Mouse (Mus musculus) liver, embryonic 15.5 days (tissue): ENCODE results near the gene Elp5. TPM values are rescaled to one million over a fixed set of nuclear protein-coding genes. Genes with fewer than 3 reads are reported as not detected.

Experiments used
- ATAC-seq: fragments of 200-750 bp; cut with Nextera tagmentation; 2 replicates; pipeline ENCODE4 v1.8.0; 2017; ENCODE audit warnings: moderate number of reproducible peaks, mild to moderate bottlenecking, moderate library complexity; ENCODE audit not compliant: insufficient read depth
- H3K27ac ChIP-seq: fragments of 300-500 bp; sonication (generic); replicated peaks from 2 replicates; pipeline ENCODE4 v1.5.1; 2015; ENCODE audit warnings: mild to moderate bottlenecking, inconsistent platforms
- H3K27me3 ChIP-seq: fragments of 300-500 bp; sonication (generic); 2 replicates; pipeline ENCODE4 v1.6.1; 2015; ENCODE audit warnings: mild to moderate bottlenecking, inconsistent platforms
- H3K36me3 ChIP-seq: fragments of 300-500 bp; sonication (generic); replicated peaks from 2 replicates; pipeline ENCODE4 v1.6.1; 2015; ENCODE audit warnings: moderate library complexity, mild to moderate bottlenecking, inconsistent platforms
- H3K4me1 ChIP-seq: fragments of 300-500 bp; sonication (generic); replicated peaks from 2 replicates; pipeline ENCODE4 v1.6.1; 2015; ENCODE audit warnings: inconsistent platforms
- H3K4me2 ChIP-seq: fragments of 300-500 bp; sonication (generic); 2 replicates; pipeline ENCODE4 v1.6.1; 2015; ENCODE audit warnings: moderate library complexity, mild to moderate bottlenecking, inconsistent platforms
- H3K4me3 ChIP-seq: fragments of 300-500 bp; sonication (generic); replicated peaks from 2 replicates; pipeline ENCODE4 v1.5.1; 2015; ENCODE audit warnings: mild to moderate bottlenecking, inconsistent platforms
- H3K9ac ChIP-seq: fragments of 300-500 bp; sonication (generic); 2 replicates; pipeline ENCODE4 v1.6.1; 2015; ENCODE audit warnings: moderate library complexity, mild to moderate bottlenecking, inconsistent platforms
- H3K9me3 ChIP-seq: fragments of 300-500 bp; sonication (generic); replicated peaks from 2 replicates; pipeline ENCODE4 v1.6.1; 2016; ENCODE audit warnings: inconsistent platforms
- WGBS: fragments of 180-500 bp; shearing (Covaris S2); methylation state at CpG from one replicate; pipeline ENCODE4 v1.1.7; 2015; ENCODE audit warnings: mixed read lengths; ENCODE audit not compliant: insufficient replicate concordance; 5-methylcytosine and 5-hydroxymethylcytosine counted together
- polyA plus RNA-seq: library from polyadenylated mRNA; unstranded; fragments of >200 nt; fragmentation: Nextera tagmentation; extraction: Ambion mirVana; gene quantifications from 2 replicates; pipeline ENCODE4 v1.2.1, GENCODE M21; 2015

Elp5 gene
- polyA plus RNA-seq: 58.1 and 60.5 TPM in 2 replicates

DNA sequence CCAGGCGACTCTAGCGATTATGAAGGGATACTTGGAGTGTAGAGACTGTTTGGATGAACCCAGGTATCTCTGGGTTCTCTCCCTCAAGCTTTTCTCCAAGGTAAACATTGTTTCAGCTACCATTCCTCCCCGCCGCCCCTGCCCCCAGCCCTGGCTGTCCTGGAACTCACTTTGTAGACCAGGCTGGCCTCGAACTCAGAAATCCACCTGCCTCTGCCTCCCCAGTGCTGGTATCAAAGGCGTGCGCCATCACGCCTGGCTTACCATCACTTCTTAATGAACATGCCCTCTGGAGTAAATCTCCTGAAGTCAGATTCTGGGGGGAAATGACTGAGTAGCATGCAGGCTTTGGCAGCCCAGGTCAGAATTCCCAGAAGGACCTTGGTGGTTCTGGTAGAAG, at the start of gene Elp5:
Gene Elp5 (minus strand): TSS at position 293 of the 400 bp plus-strand sequence.
- no peak for ATAC-seq
- Histone ChIP-seq H3K9ac (peak within 1 kb of the TSS; percentile 97), H3K4me3 (peak within 1 kb of the TSS; percentile 86), H3K4me1 (peaks cover 44% of the 10 kb centered on the region), H3K9me3 (no peaks in the 10 kb centered on the region), H3K36me3 (peaks cover 56% of the 10 kb centered on the region), H3K4me2 (peak within 1 kb of the TSS; percentile 96), H3K27me3 (no peaks in the 10 kb centered on the region), H3K27ac (peak within 1 kb of the TSS; percentile 98)
- 35% methylated on average over 8 of the region's 8 CpGs for WGBS

GRCm38 (mm10) chr11:70031321-70031670, 49.0 kb upstream of the Elp5 start:
- H3K4me3 ChIP-seq: no peak overlapping the region
- H3K9ac ChIP-seq: no peak overlapping the region
- no peak overlapping the region for H3K27ac ChIP-seq
- WGBS: 87% methylated on average over 11 of the region's 11 CpGs
- no peak overlapping the region for H3K4me2 ChIP-seq
- peaks cover 34% of the 10 kb centered on the region for H3K27me3 ChIP-seq
- no peak for ATAC-seq
- H3K4me1 ChIP-seq: peaks cover 26% of the 10 kb centered on the region
- no peaks in the 10 kb centered on the region for H3K9me3 ChIP-seq
- no peaks in the 10 kb centered on the region for H3K36me3 ChIP-seq

- WGBS: 85% methylated on average over 28 of the region's 28 CpGs
- ATAC-seq: no peak
Observed at GRCm38 (mm10) chr11:70030651-70031320, 48.5 kb upstream of the Elp5 start.

DNA sequence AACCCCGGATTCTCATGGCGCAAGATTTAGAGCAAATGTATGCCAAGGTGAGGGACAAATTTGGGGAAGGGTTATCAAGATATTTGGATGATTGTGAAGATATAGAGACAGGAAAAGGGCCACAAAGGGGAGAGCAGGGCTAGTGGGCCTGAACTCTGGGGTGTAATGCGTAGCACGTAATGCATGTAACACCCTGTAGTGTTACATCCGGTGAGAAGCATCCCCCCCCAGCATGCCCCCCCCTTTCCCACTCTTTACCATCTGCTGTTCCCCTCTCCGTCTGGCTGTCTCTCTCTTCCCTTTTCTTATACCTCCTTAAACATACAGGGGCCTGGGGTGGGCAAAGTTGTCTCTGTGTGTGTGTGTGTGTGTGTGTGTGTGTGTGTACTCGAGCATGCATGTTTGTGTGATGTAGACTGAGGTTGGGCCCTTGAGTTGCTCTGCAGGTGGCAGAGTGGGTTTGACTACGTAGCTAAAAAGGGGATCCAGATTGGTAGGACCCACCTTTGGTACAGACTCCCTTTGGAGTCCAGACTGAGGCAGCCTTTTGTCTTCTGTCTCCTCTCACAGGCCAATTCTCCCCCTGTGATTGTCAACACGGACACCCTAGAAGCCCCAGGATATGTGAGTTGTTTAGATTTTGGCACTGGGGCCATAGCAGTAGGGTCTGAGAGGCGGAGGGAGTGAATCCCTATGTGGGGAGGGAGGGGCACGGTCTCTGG, 47.7 kb upstream of the Elp5 start:
- Histone ChIP-seq H3K4me2 (no peak overlapping the region), H3K27ac (no peak overlapping the region), H3K4me1 (peaks cover 26% of the 10 kb centered on the region), H3K9me3 (no peaks in the 10 kb centered on the region), H3K36me3 (no peaks in the 10 kb centered on the region), H3K9ac (no peak overlapping the region), H3K4me3 (no peak overlapping the region), H3K27me3 (peaks cover 47% of the 10 kb centered on the region)
- 57% methylated on average over 11 of the region's 11 CpGs for WGBS
- ATAC-seq: no peak

More at GRCm38 (mm10) chr11:70030651-70031320, 48.5 kb upstream of the Elp5 start:
- Histone ChIP-seq H3K4me2 (no peak overlapping the region), H3K4me1 (peaks cover 26% of the 10 kb centered on the region), H3K27me3 (peaks cover 39% of the 10 kb centered on the region), H3K9ac (no peak overlapping the region), H3K36me3 (no peaks in the 10 kb centered on the region), H3K9me3 (no peaks in the 10 kb centered on the region), H3K4me3 (no peak overlapping the region), H3K27ac (no peak overlapping the region)

DNA sequence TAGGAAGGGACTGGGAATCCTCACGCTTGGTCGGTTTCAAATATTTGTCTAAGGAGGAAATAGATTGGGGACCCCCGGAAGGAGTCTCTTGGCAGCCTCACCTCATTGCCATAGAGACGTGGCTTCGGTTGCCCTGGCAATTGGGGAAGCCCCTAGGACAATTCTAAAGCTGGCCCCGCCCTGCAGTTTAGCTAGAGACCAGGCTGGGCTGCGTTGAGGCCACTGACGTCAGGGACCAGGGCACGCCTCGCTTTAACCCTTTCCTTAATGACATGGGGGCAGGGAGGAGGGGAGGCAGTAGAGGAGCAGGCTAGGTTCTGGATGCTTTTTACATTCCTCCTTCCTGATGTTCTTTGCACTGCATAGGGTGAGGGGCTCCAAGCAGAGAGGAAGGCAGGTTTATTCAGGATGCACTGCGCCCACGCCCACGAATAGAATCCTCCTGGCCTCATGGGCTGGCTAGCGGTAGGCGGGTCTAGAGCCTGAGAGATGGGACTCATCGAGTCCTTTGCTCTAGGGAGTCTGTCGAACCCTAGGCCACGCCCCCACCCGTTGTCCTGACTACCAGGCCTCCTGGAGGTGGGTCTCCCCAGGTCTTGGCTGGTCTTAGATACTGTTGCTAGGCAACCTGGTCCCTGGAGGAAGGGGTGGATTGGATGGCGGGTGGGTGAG, 46.9 kb upstream of the Elp5 start:
- H3K4me1 ChIP-seq: peaks cover 26% of the 10 kb centered on the region
- H3K4me3 ChIP-seq: peak overlapping the region; percentile 15; the same call in 1 of the 2 replicates
- WGBS: 6% methylated on average over 20 of the region's 20 CpGs
- H3K27ac ChIP-seq: no peak overlapping the region
- H3K36me3 ChIP-seq: no peaks in the 10 kb centered on the region
- no peak overlapping the region for H3K9ac ChIP-seq
- peak overlapping the region; percentile 39 for H3K4me2 ChIP-seq
- H3K9me3 ChIP-seq: no peaks in the 10 kb centered on the region
- peak; percentile 49; the same call in 1 of the 2 replicates for ATAC-seq
- peaks cover 54% of the 10 kb centered on the region for H3K27me3 ChIP-seq

DNA sequence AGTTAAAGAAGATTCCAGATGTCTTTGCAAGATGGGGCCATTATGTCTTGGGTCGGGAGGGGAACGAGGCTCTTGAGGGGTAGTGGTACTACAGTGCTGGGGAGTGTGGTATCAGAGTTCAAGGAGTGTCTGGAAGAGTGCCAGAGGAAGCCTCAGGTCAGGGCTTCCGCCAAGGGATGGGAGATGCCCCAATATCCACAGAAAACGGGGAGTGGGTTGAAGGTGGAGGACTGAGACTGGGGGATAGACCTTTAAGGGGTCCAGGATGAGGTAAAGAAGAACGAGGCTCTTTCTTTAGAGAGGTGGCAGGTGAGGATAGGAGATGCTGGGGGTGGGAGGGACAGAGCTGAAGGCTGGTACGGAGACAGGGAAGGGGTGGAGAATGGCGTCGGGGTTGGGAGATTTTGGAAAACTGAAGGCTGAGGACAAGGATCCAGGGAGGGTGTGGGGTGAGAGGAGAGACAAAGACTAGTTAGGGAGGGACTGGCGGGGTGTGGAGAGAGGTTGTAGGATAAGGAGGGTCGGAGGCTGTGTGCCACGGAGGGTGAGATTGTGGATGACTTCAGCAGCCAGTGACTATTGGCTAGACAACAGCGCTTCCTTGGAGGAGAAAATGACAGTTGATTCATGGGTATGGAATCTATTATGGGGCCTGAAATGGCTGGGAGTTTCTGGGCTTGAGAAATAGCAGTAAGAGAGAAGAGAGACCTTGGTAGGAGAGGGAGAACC, 46.2 kb upstream of the Elp5 start:
- peaks cover 61% of the 10 kb centered on the region for H3K27me3 ChIP-seq
- H3K4me3 ChIP-seq: no peak overlapping the region
- WGBS: 27% methylated on average over 12 of the region's 12 CpGs
- no peak for ATAC-seq
- H3K9me3 ChIP-seq: no peaks in the 10 kb centered on the region
- H3K27ac ChIP-seq: no peak overlapping the region
- peaks cover 27% of the 10 kb centered on the region for H3K4me1 ChIP-seq
- no peaks in the 10 kb centered on the region for H3K36me3 ChIP-seq
- peak overlapping the region; percentile 39 for H3K4me2 ChIP-seq
- no peak overlapping the region for H3K9ac ChIP-seq

- no peak overlapping the region for H3K9ac ChIP-seq
- H3K27me3 ChIP-seq: peaks cover 73% of the 10 kb centered on the region
- no peaks in the 10 kb centered on the region for H3K9me3 ChIP-seq
- no peak overlapping the region for H3K27ac ChIP-seq
- ATAC-seq: no peak
- H3K4me1 ChIP-seq: peaks cover 30% of the 10 kb centered on the region
- H3K4me3 ChIP-seq: 0 out of 2 replicates have a peak overlapping the region, but pooled peaks have one; percentile 10
- 59% methylated on average over 9 of the region's 9 CpGs for WGBS
- no peaks in the 10 kb centered on the region for H3K36me3 ChIP-seq
- 0 out of 2 replicates have a peak overlapping the region, but pooled peaks have one; percentile 30 for H3K4me2 ChIP-seq
Observed at GRCm38 (mm10) chr11:70027397-70027796, 45.1 kb upstream of the Elp5 start.

DNA sequence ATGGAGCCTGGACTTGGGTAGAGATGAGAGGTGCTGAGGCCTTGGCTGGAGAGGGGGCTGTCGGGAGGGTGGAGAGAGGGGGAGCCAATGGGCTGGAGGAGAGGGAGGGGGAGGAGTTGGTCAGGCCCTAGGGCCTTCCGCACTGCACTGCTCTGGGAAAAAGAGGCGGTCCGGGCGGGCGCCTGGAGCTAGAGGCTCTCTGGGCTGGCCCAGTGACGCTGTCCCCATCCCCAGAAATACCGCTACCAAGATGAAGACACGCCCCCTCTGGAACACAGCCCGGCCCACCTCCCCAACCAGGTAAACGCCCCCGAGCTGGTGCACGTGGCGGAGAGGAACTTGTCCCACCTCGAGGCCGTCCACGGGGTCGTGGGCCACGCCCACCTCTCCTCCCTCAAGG, 44.4 kb upstream of the Elp5 start:
- Histone ChIP-seq H3K27me3 (peaks cover 80% of the 10 kb centered on the region), H3K36me3 (no peaks in the 10 kb centered on the region), H3K9ac (no peak overlapping the region), H3K4me2 (peak overlapping the region; percentile 30; the same call in 1 of the 2 replicates), H3K4me3 (0 out of 2 replicates have a peak overlapping the region, but pooled peaks have one; percentile 10), H3K4me1 (peaks cover 30% of the 10 kb centered on the region), H3K9me3 (no peaks in the 10 kb centered on the region), H3K27ac (no peak overlapping the region)
- peak; percentile 40; the same call in 1 of the 2 replicates for ATAC-seq
- WGBS: 27% methylated on average over 19 of the region's 19 CpGs

DNA sequence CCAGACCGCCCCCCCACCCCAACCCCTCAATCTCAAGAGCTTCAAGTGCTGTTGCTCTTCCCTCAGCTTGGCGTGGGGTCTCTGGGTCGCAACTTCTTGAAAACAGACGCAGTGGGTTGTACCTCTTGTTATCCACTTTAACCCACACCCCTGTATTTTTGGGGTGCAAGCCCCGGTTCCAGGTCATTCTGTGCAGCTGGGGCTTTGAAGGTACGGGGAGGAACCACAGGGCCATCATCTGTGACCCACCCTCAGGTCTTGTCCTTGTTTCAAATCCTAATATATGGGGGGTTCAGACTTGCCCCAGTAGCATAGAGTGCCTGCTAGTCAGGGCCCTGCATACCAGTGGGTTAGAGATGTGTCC, 41.8 kb upstream of the Elp5 start:
- Histone ChIP-seq H3K27ac (no peak overlapping the region), H3K36me3 (no peaks in the 10 kb centered on the region), H3K4me1 (peaks cover 46% of the 10 kb centered on the region), H3K27me3 (peaks cover 76% of the 10 kb centered on the region), H3K4me3 (0 out of 2 replicates have a peak overlapping the region, but pooled peaks have one; percentile 8), H3K4me2 (peak overlapping the region; percentile 44; the same call in 1 of the 2 replicates), H3K9me3 (no peaks in the 10 kb centered on the region), H3K9ac (no peak overlapping the region)
- ATAC-seq: no peak
- WGBS: 27% methylated on average over 6 of the region's 6 CpGs

DNA sequence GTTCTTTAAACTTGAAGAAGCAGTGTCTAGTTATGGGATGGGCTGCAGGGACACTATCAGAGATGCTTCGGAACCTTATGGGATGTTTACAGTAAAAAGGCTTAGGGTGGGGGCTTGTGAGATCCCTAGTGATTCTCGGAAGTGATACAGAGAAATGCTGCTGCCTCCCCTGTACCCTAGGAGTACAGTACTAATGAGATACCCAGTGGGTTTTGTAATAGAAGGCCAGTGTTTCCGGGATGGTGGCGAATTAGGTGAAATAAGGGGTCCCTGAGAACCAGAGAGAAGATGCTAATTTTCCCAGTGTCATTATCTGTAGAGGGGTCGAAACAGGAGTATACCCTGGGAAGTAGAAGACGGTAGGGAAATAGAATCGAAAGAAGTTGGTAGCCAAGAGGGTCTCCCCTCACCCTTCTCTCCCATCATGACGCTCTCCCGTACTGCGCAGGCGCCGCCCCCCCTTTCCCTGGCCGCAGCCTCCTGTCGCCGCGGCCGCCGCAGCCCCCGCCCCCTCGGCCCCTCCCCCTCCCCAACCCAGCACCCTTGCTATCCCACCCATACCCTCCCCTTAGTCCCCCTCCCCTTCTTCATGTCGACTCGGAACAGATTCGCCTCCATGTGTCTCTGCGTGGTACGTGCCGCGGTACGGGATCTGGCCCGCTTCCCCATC, 41.3 kb upstream of the Elp5 start:
- no peaks in the 10 kb centered on the region for H3K36me3 ChIP-seq
- peak overlapping the region; percentile 44; the same call in 1 of the 2 replicates for H3K4me2 ChIP-seq
- H3K4me1 ChIP-seq: peaks cover 46% of the 10 kb centered on the region
- 12% methylated on average over 27 of the region's 29 CpGs for WGBS
- H3K27me3 ChIP-seq: peaks cover 72% of the 10 kb centered on the region
- H3K4me3 ChIP-seq: peak overlapping the region; percentile 8; the same call in 1 of the 2 replicates
- H3K9me3 ChIP-seq: no peaks in the 10 kb centered on the region
- H3K9ac ChIP-seq: no peak overlapping the region
- ATAC-seq: no peak
- H3K27ac ChIP-seq: no peak overlapping the region
